Mouse (Mus musculus) forebrain, embryonic 13.5 days (tissue): ENCODE measurements around the gene Aida. TPM values are rescaled to one million over a fixed set of nuclear protein-coding genes. Genes with fewer than 3 reads are reported as not detected.
"Not testable (repeated sequence)": the region's sequence is repeated elsewhere in the genome, so short reads cannot be mapped to it uniquely, and the experiment has no call there.

Experiments used
- ATAC-seq: fragments of 200-750 bp; cut with Nextera tagmentation; 2 replicates; pipeline ENCODE4 v1.8.0; 2017
- H3K27ac ChIP-seq: fragments of 300-500 bp; sonication (generic); 2 replicates; pipeline ENCODE4 v1.5.1; 2015; ENCODE audit warnings: inconsistent platforms, mild to moderate bottlenecking, moderate library complexity
- H3K27me3 ChIP-seq: fragments of 300-500 bp; sonication (generic); 2 replicates; pipeline ENCODE4 v1.6.1; 2015; ENCODE audit warnings: mild to moderate bottlenecking, inconsistent platforms
- H3K36me3 ChIP-seq: fragments of 300-500 bp; sonication (generic); 2 replicates; pipeline ENCODE4 v1.6.1; 2015; ENCODE audit warnings: mild to moderate bottlenecking, inconsistent platforms; ENCODE audit not compliant: poor library complexity, severe bottlenecking
- H3K4me1 ChIP-seq: fragments of 300-500 bp; sonication (generic); 2 replicates; pipeline ENCODE4 v1.6.1; 2015; ENCODE audit warnings: inconsistent platforms
- H3K4me2 ChIP-seq: fragments of 300-500 bp; sonication (generic); 2 replicates; pipeline ENCODE4 v1.6.1; 2015; ENCODE audit warnings: inconsistent platforms, mild to moderate bottlenecking, moderate library complexity
- H3K4me3 ChIP-seq: fragments of 300-500 bp; sonication (generic); 2 replicates; pipeline ENCODE4 v1.5.1; 2015; ENCODE audit warnings: mild to moderate bottlenecking, inconsistent platforms
- H3K9ac ChIP-seq: fragments of 300-500 bp; sonication (generic); 2 replicates; pipeline ENCODE4 v1.6.1; 2015; ENCODE audit warnings: mild to moderate bottlenecking, inconsistent platforms
- H3K9me3 ChIP-seq: fragments of 300-500 bp; sonication (generic); replicated peaks from 2 replicates; pipeline ENCODE4 v1.6.1; 2016; ENCODE audit warnings: inconsistent platforms
- WGBS: fragments of 180-500 bp; shearing (Covaris S2); methylation state at CpG from one replicate; pipeline ENCODE4 v1.1.7; 2015; 5-methylcytosine and 5-hydroxymethylcytosine counted together
- polyA plus RNA-seq: library from polyadenylated mRNA; unstranded; fragments of >200 nt; fragmentation: Nextera tagmentation; extraction: Ambion mirVana; gene quantifications from 2 replicates; pipeline ENCODE4 v1.2.1, GENCODE M21; 2015

The Aida gene
- polyA plus RNA-seq, 1 experiment from 2014 or later = 49.5 TPM

GRCm38 (mm10) chr1:183288351-183288750, 8.0 kb upstream of the Aida start:
- no peaks in the 10 kb centered on the region for H3K4me1 ChIP-seq
- no peak for ATAC-seq
- no peaks in the 10 kb centered on the region for H3K9me3 ChIP-seq
- H3K27me3 ChIP-seq = no peaks in the 10 kb centered on the region
- H3K27ac ChIP-seq = no peak overlapping the region
- no peak overlapping the region for H3K4me3 ChIP-seq
- 82% methylated on average over 3 of the region's 3 CpGs for WGBS
- H3K9ac ChIP-seq = no peak overlapping the region
- H3K36me3 ChIP-seq = peaks cover 86% of the 10 kb centered on the region
- H3K4me2 ChIP-seq = no peak overlapping the region

DNA sequence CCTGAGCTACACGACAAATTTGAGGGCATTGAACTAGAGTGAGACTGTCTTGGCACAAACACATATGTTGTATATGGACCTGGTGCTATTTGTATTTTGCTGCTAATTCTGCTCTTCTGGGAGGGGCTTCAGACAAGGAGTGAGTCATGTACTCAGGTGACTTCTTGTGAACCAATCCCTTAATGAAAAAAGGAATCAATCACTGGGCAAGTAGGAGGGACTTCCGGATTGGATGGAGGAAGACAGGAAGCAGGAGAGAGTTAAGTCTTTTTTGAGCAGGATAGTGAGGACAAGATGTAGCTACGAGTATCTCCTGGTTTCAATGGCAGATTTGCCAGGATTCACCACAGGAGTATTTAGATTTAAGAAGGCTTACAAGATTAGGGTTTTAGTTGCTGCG, 6.8 kb upstream of the Aida start:
- no peak overlapping the region for H3K9ac ChIP-seq
- no peaks in the 10 kb centered on the region for H3K27me3 ChIP-seq
- no peaks in the 10 kb centered on the region for H3K4me1 ChIP-seq
- no peak overlapping the region for H3K4me2 ChIP-seq
- no peak for ATAC-seq
- WGBS = 94% methylated on average over 4 of the region's 4 CpGs
- H3K4me3 ChIP-seq = no peak overlapping the region
- H3K36me3 ChIP-seq = peaks cover 78% of the 10 kb centered on the region
- no peaks in the 10 kb centered on the region for H3K9me3 ChIP-seq
- no peak overlapping the region for H3K27ac ChIP-seq

- Histone ChIP-seq H3K9me3 (no peaks in the 10 kb centered on the region), H3K27me3 (no peaks in the 10 kb centered on the region), H3K4me2 (peak within 1 kb of the TSS; percentile 63), H3K4me1 (peaks cover 6% of the 10 kb centered on the region; the same call in 1 of the 2 replicates), H3K4me3 (peak within 1 kb of the TSS; percentile 52), H3K9ac (peak within 1 kb of the TSS; percentile 66), H3K27ac (peak within 1 kb of the TSS; percentile 57), H3K36me3 (peaks cover 14% of the 10 kb centered on the region)
- peak; percentile 96 for ATAC-seq
- whole genome bisulfite sequencing = under 1% methylated on average over 39 of the region's 39 CpGs
Measured at GRCm38 (mm10) chr1:183296877-183297383, 540 bp downstream of the Aida start, which contains the start of gene Brox. Gene Brox (minus strand): TSS chr1:183297269.

DNA sequence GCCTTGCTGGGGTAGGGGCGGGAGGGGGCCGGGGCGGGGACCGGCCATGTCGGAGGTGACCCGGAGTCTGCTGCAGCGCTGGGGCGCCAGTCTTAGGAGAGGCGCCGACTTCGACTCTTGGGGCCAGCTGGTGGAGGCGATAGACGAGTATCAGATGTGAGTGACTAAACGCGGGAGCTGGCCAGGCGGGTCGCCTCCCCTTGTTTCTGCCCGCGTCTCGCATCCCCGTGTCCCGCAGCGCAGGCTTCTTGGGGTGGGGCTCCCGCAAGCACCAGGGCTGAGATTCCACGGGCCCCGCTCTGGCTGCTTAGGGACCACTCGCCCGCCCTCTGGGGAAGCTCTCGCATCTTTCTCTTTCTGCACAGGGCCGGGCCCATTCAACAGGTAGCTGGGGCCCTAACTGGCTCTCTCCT, 1.1 kb downstream of the Aida start:
- 2% methylated on average over 28 of the region's 30 CpGs for WGBS
- peak; percentile 64 for ATAC-seq
- Histone ChIP-seq H3K36me3 (peaks cover 9% of the 10 kb centered on the region), H3K9ac (peak overlapping the region; percentile 60), H3K27me3 (no peaks in the 10 kb centered on the region), H3K27ac (peak overlapping the region; percentile 2; the same call in 1 of the 2 replicates), H3K4me1 (peaks cover 6% of the 10 kb centered on the region; the same call in 1 of the 2 replicates), H3K4me2 (peak overlapping the region; percentile 63), H3K9me3 (no peaks in the 10 kb centered on the region), H3K4me3 (peak overlapping the region; percentile 52)

GRCm38 (mm10) chr1:183297886-183298489, 1.6 kb downstream of the Aida start:
- H3K4me1 ChIP-seq = peaks cover 6% of the 10 kb centered on the region; the same call in 1 of the 2 replicates
- peaks cover 5% of the 10 kb centered on the region for H3K36me3 ChIP-seq
- H3K9me3 ChIP-seq = no peaks in the 10 kb centered on the region
- peak overlapping the region; percentile 2; the same call in 1 of the 2 replicates for H3K27ac ChIP-seq
- peak overlapping the region; percentile 52 for H3K4me3 ChIP-seq
- no peaks in the 10 kb centered on the region for H3K27me3 ChIP-seq
- peak overlapping the region; percentile 60 for H3K9ac ChIP-seq
- 0% methylated on average over 20 of the region's 20 CpGs for WGBS
- no peak for ATAC-seq
- H3K4me2 ChIP-seq = peak overlapping the region; percentile 63

DNA sequence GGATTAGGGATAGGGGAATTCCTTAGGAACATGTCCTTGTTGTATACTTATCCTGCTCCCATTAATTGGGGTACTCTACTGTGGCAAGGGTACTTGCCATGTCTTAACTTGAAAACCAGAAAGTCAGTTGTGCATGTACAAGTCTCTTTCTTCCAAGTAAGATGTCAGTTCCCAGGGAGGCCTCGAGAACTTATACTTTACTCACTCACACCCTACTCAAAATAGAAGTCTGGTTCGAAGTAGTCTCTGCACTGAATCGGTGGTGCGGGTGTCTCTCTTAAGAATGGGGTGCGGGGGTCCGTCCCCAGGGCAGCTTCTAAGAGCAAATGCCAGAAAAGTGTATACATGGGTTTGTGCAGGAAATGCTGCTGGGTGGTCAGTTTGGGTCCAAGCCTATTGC, 2.8 kb downstream of the Aida start:
- H3K9ac ChIP-seq = no peak overlapping the region
- ATAC-seq = no peak
- no peaks in the 10 kb centered on the region for H3K9me3 ChIP-seq
- no peak overlapping the region for H3K4me2 ChIP-seq
- no peak overlapping the region for H3K27ac ChIP-seq
- no peaks in the 10 kb centered on the region for H3K27me3 ChIP-seq
- WGBS = 87% methylated on average over 6 of the region's 6 CpGs
- no peaks in the 10 kb centered on the region for H3K36me3 ChIP-seq
- peaks cover 6% of the 10 kb centered on the region; the same call in 1 of the 2 replicates for H3K4me1 ChIP-seq
- H3K4me3 ChIP-seq = no peak overlapping the region

- Histone ChIP-seq H3K27me3 (no peaks in the 10 kb centered on the region), H3K4me1 (no peaks in the 10 kb centered on the region), H3K4me3 (no peak overlapping the region), H3K9ac (no peak overlapping the region), H3K36me3 (peaks cover 18% of the 10 kb centered on the region), H3K27ac (no peak overlapping the region), H3K9me3 (no peaks in the 10 kb centered on the region), H3K4me2 (no peak overlapping the region)
- no peak for ATAC-seq
- 87% methylated on average over 3 of the region's 3 CpGs for WGBS
Measured at GRCm38 (mm10) chr1:183307555-183307954, 11.2 kb downstream of the Aida start.

GRCm38 (mm10) chr1:183308476-183308875, 12.1 kb downstream of the Aida start:
- no peak overlapping the region for H3K27ac ChIP-seq
- 88% methylated on average over 1 of the region's 1 CpGs for WGBS
- ATAC-seq = no peak
- H3K27me3 ChIP-seq = no peaks in the 10 kb centered on the region
- H3K4me3 ChIP-seq = no peak overlapping the region
- H3K36me3 ChIP-seq = peaks cover 23% of the 10 kb centered on the region
- H3K9me3 ChIP-seq = no peaks in the 10 kb centered on the region
- H3K4me1 ChIP-seq = no peaks in the 10 kb centered on the region
- no peak overlapping the region for H3K4me2 ChIP-seq
- H3K9ac ChIP-seq = no peak overlapping the region

GRCm38 (mm10) chr1:183309601-183310000, 13.2 kb downstream of the Aida start:
- peaks cover 33% of the 10 kb centered on the region for H3K36me3 ChIP-seq
- not testable (repeated sequence) for ATAC-seq, H3K9ac ChIP-seq, H3K4me3 ChIP-seq, H3K4me2 ChIP-seq, H3K27ac ChIP-seq, H3K9me3 ChIP-seq, H3K4me1 ChIP-seq, H3K27me3 ChIP-seq
- WGBS = 75% methylated on average over 2 of the region's 2 CpGs

DNA sequence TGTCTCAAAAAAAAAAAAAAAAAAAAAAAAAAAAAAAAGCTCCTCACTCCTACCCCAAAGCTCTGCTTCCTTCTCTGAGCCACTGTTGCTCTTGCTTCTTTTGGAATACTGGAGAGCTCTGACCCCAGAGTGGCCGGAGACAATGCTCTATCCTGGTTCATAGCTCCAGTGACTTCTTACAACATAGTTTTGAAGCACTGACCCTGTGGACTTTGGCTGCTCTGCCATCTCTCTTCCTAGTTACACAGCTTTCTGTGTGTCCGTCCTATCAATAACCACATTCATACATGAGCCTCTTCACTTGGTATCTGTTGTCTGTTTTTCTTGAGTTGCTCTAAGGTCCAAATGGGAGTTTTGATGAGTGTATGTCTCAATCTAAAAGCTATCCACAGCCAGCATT, 15.7 kb downstream of the Aida start:
- no peak for ATAC-seq
- WGBS = 90% methylated on average over 2 of the region's 2 CpGs
- no peak overlapping the region for H3K9ac ChIP-seq

DNA sequence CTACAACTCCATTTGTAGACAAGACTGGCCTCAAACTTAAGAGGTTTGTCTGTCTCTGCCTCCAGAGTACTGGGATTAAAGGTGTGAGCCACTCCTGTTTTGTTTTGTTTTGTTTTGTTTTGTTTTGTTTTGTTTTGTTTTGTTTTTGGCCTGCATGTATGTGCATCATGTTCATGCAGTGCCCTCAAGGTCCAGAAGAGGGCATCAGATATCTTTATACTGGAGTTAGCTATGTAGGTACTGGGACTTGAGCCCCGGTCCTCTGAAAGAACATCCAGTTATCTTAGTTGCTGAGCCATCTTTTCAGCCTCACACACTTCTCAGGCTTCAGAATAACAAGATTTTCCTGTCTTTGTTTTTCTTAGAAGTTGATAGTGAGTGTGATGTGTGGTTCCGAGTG, 19.4 kb downstream of the Aida start:
- H3K9me3 ChIP-seq = no peaks in the 10 kb centered on the region
- no peak overlapping the region for H3K9ac ChIP-seq
- ATAC-seq = no peak
- no peaks in the 10 kb centered on the region for H3K27me3 ChIP-seq
- H3K4me2 ChIP-seq = no peak overlapping the region
- no peak overlapping the region for H3K4me3 ChIP-seq
- peaks cover 73% of the 10 kb centered on the region for H3K36me3 ChIP-seq
- H3K4me1 ChIP-seq = no peaks in the 10 kb centered on the region
- WGBS = 91% methylated on average over 2 of the region's 2 CpGs
- no peak overlapping the region for H3K27ac ChIP-seq

More for the DNA sequence above, 15.7 kb downstream of the Aida start:
- Histone ChIP-seq H3K36me3 (peaks cover 51% of the 10 kb centered on the region), H3K27me3 (no peaks in the 10 kb centered on the region), H3K9me3 (no peaks in the 10 kb centered on the region), H3K4me1 (no peaks in the 10 kb centered on the region), H3K4me3 (no peak overlapping the region), H3K27ac (no peak overlapping the region), H3K4me2 (no peak overlapping the region)

GRCm38 (mm10) chr1:183320708-183321107, 24.3 kb downstream of the Aida start:
- Histone ChIP-seq H3K27ac (no peak overlapping the region), H3K36me3 (peaks cover 79% of the 10 kb centered on the region), H3K9ac (no peak overlapping the region), H3K4me1 (no peaks in the 10 kb centered on the region), H3K9me3 (no peaks in the 10 kb centered on the region), H3K27me3 (no peaks in the 10 kb centered on the region), H3K4me3 (no peak overlapping the region), H3K4me2 (no peak overlapping the region)
- 87% methylated on average over 3 of the region's 3 CpGs for WGBS
- no peak for ATAC-seq

DNA sequence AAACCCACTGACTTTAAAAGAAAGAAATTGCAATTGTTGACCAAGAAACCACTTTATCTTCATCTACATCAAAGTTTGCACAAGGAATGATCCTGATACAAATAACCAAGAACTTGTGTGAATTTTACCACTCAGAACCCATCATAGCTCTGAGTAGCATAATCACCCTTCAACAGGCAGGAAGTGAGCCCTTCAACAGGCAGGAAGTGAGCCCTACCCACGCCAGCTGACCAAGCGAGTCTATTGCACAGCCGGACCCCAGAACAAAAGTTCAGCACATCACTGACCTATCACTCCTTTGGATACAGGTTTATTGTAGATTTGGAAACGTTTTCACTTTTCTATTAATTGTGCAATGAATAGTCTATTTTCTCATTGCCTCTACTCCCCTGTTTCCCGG, 26.1 kb downstream of the Aida start:
- H3K9ac ChIP-seq, H3K27me3 ChIP-seq, H3K9me3 ChIP-seq, H3K27ac ChIP-seq, ATAC-seq, H3K4me2 ChIP-seq, H3K4me1 ChIP-seq, H3K4me3 ChIP-seq: not testable (repeated sequence)
- 92% methylated on average over 5 of the region's 5 CpGs for WGBS
- peaks cover 77% of the 10 kb centered on the region for H3K36me3 ChIP-seq
